26 mouse cellular contexts compared by ENCODE assay signal in genomic region chr11:113001071-113001470, GRCm38 (mm10).
DNase-seq lines count a peak whose midpoint lies in the region; ATAC-seq lines count a peak whose summit lies in the region.
"Had no signal": no experiment of that assay in that cellular context is flagged by ENCODE, and none has a peak within 500 bp of the region (broad histone marks: within the 10 kb centered on the region; RNA-seq: fewer than 3 reads in every experiment).

No protein-coding gene starts in this region.

- intact Hi-C loops in left cerebral cortex, postnatal 14 days (cut with DNase I) = no loop called here
- intact Hi-C loops in heart, postnatal 14 days (cut with DNase I) = no loop called here

- H3K36me3 ChIP-seq in forebrain, embryonic 11.5 days (ENCODE audit: control insufficient read depth, insufficient read depth, low read length) = no peaks in the 10 kb centered on the region
- H3K36me3 ChIP-seq: embryonic facial prominence, embryonic 12.5 days; embryonic facial prominence, embryonic 15.5 days; forebrain, embryonic 12.5 days; forebrain, embryonic 15.5 days; heart, embryonic 10.5 days; heart, embryonic 13.5 days; hindbrain, embryonic 12.5 days; hindbrain, embryonic 15.5 days had no signal

- ATAC-seq in forebrain, embryonic 11.5 days (replicated peaks; ENCODE audit: low FRiP score) = no peak
- ATAC-seq: CD4-positive, CD25-positive, alpha-beta regulatory T cell, adult 4 months; forebrain, embryonic 15.5 days; intestine, postnatal 0 days had no signal

- no peaks in the 10 kb centered on the region for H3K9me3 ChIP-seq in forebrain, embryonic 11.5 days (ENCODE audit: control insufficient read depth, low read length)
- H3K9me3 ChIP-seq: embryonic facial prominence, embryonic 12.5 days; embryonic facial prominence, embryonic 15.5 days; forebrain, embryonic 12.5 days; forebrain, embryonic 15.5 days; heart, embryonic 10.5 days; heart, embryonic 13.5 days; hindbrain, embryonic 12.5 days; hindbrain, embryonic 15.5 days had no signal

- H3K4me3 ChIP-seq in forebrain, embryonic 11.5 days (ENCODE audit: low read depth, low read length) = no peak overlapping the region
- H3K4me3 ChIP-seq: embryonic facial prominence, embryonic 12.5 days; embryonic facial prominence, embryonic 15.5 days; forebrain, embryonic 12.5 days; forebrain, embryonic 15.5 days; heart, embryonic 10.5 days; heart, embryonic 13.5 days; hindbrain, embryonic 12.5 days; hindbrain, embryonic 15.5 days had no signal

- no peak overlapping the region for H3K27ac ChIP-seq in forebrain, embryonic 11.5 days (ENCODE audit: low read depth, low read length)
- H3K27ac ChIP-seq: embryonic facial prominence, embryonic 12.5 days; embryonic facial prominence, embryonic 15.5 days; forebrain, embryonic 12.5 days; forebrain, embryonic 15.5 days; heart, embryonic 10.5 days; heart, embryonic 13.5 days; hindbrain, embryonic 12.5 days; hindbrain, embryonic 15.5 days had no signal

- DNase-seq in adrenal gland, postnatal 25 days = peak; percentile 27
- DNase-seq in adrenal gland, adult 8-10 months = no peak
- peak; percentile 91 for DNase-seq in 3T3-L1 (ENCODE audit: low read depth, low spot score)
- DNase-seq in Muller cell, postnatal 12 days (ENCODE audit: inconsistent ontology term) = peak; percentile 80
- DNase-seq in brain, adult 2 months (ENCODE audit: low read depth, low spot score) = peak; percentile 29
- DNase-seq in forebrain, embryonic 11.5 days (ENCODE audit: low spot score) = no peak
- DNase-seq in left cerebral cortex, postnatal 14 days (ENCODE audit: low spot score in 2 of 2) = no peak
- no peak for DNase-seq in heart, postnatal 14 days
- DNase-seq: B cell, adult 2 months; cerebellum, adult 11 months; cerebellum, adult 2 months; cerebellum, adult 9-11 months; cerebellum, postnatal 25 days; gastrocnemius, postnatal 25 days; heart, adult 18-20 months; kidney, adult 2 months had no signal

- H3K9ac ChIP-seq in forebrain, embryonic 11.5 days (ENCODE audit: low read length) = no peak overlapping the region
- H3K9ac ChIP-seq: embryonic facial prominence, embryonic 12.5 days; embryonic facial prominence, embryonic 15.5 days; forebrain, embryonic 12.5 days; forebrain, embryonic 15.5 days; heart, embryonic 13.5 days; hindbrain, embryonic 12.5 days; hindbrain, embryonic 15.5 days had no signal

- 85% methylated on average over 6 of the region's 6 CpGs for WGBS in forebrain, embryonic 11.5 days

- H3K27me3 ChIP-seq in forebrain, embryonic 11.5 days (ENCODE audit: control insufficient read depth, insufficient read depth, low read length) = no peaks in the 10 kb centered on the region
- H3K27me3 ChIP-seq: embryonic facial prominence, embryonic 12.5 days; embryonic facial prominence, embryonic 15.5 days; forebrain, embryonic 12.5 days; forebrain, embryonic 15.5 days; hindbrain, embryonic 12.5 days; hindbrain, embryonic 15.5 days had no signal

- H3K4me1 ChIP-seq in forebrain, embryonic 11.5 days (replicated peaks; ENCODE audit: control insufficient read depth, insufficient read depth, low read length) = no peaks in the 10 kb centered on the region
- H3K4me1 ChIP-seq: forebrain, embryonic 15.5 days; heart, embryonic 13.5 days; hindbrain, embryonic 15.5 days had no signal

- no peak overlapping the region for H3K4me2 ChIP-seq in forebrain, embryonic 11.5 days (ENCODE audit: low read depth, low read length, severe bottlenecking)
- H3K4me2 ChIP-seq: embryonic facial prominence, embryonic 12.5 days; embryonic facial prominence, embryonic 15.5 days; forebrain, embryonic 12.5 days; forebrain, embryonic 15.5 days; heart, embryonic 13.5 days; hindbrain, embryonic 12.5 days; hindbrain, embryonic 15.5 days had no signal

Comparison
In these comparisons a context has a peak if more than half of its experiments do, and no peak if none do; other contexts are left out.
1. DNase-seq: peak in adrenal gland, postnatal 25 days (single experiment), 3T3-L1 (single experiment), Muller cell, postnatal 12 days (single experiment) and brain, adult 2 months (single experiment); none in adrenal gland, adult 8-10 months (single experiment), forebrain, embryonic 11.5 days (single experiment), left cerebral cortex, postnatal 14 days (0 of 2) and heart, postnatal 14 days (0 of 2).